Mouse (Mus musculus) left cerebral cortex, postnatal 14 days (tissue): ENCODE results near the gene Exoc3l2. TPM values are rescaled to one million over a fixed set of nuclear protein-coding genes. Genes with fewer than 3 reads are reported as not detected.

Experiments used
- DNase-seq, 2 experiments: peaks; one replicate each; pipeline ENCODE4 v3.0.0; 2021 to 2022; ENCODE audit warnings: low spot score in 2 of 2, mixed read lengths in 1 of 2
- intact Hi-C: fragments of 180-260 bp; cut with DNase I; formaldehyde crosslinking; loops from one replicate; pipeline ENCODE4 v1.15.1; 2025
- long read RNA-seq, 2 experiments: library from polyadenylated mRNA; stranded (forward); transcript quantifications; one replicate each; pipeline ENCODE4 v2.0.0; 2021
- total RNA-seq, 2 experiments: library from RNA; stranded (reverse); gene quantifications; 2 replicates each; pipeline ENCODE4 v1.2.3; 2021

The Exoc3l2 gene
- total RNA-seq, result under 1 TPM; 0.37 to 0.80 TPM
- long read RNA-seq, experiment 1, partial matches to known transcripts, result 1 of 1 reads
- long read RNA-seq, experiment 1, other reads (novel, unspliced or antisense), result 0 of 1 reads
- long read RNA-seq, experiment 2, partial matches to known transcripts, result 2 of 2 reads
- long read RNA-seq, experiment 2, other reads (novel, unspliced or antisense), result 0 of 2 reads

- intact Hi-C loops, result loop anchor here (5.0 kb wide), 1 partner anchor 34 kb away; no protein-coding TSS in a partner anchor
Measured at GRCm38 (mm10) chr7:19462884-19463381, at the start of gene Exoc3l2. Gene Exoc3l2, plus strand, starts transcription at chr7:19463331.

DNA sequence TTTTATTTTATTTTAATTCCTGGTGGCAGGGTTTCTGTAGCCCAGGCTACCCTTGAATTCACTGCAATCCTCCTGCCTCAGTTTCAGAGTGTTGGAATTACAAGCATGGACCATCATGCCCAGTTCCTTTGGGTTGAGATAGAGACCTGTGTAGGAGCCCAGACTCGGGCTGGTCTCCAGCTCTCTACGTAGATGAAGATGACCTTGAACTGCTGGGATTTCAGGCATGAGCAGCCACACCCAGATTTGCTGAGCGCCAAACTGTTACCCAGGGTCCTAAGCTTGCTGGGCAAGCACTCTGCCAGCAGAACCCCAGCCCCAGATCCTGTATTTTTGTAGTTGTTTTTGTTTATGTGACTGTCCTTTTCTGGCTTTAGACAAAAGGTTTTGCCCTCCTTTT is 49.6 kb upstream of the Exoc3l2 start:
- intact Hi-C loops, result no loop called here
- DNase-seq, result no peak

More at GRCm38 (mm10) chr7:19462884-19463381, at the start of gene Exoc3l2:
- DNase-seq, result no peak

DNA sequence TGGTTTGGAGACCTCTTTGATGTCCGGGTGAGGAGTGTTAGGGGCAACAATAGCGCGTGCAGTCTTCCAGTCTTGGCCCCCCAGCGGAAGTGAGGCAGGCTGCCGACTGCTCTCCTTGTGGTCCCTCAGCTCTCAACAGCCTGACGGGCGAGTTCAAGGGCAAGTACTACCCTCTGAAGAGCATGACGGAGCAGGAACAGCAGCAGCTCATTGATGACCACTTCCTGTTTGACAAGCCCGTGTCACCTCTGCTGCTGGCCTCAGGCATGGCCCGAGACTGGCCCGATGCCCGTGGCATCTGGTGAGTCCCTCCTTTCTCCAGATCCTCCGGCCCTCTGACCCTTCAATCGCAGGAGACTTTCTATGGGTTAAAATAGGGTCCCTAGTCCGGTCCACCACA is 46.5 kb upstream of the Exoc3l2 start:
- DNase-seq, result no peak
- intact Hi-C loops, result no loop called here

- DNase-seq, result no peak
- intact Hi-C loops, result no loop called here
Measured at GRCm38 (mm10) chr7:19420121-19420520, 43.0 kb upstream of the Exoc3l2 start.

- intact Hi-C loops, result no loop called here
- DNase-seq, result peak; percentile 88 to 95
Measured at GRCm38 (mm10) chr7:19420821-19421636, 42.1 kb upstream of the Exoc3l2 start.

GRCm38 (mm10) chr7:19423083-19423482 is 40.0 kb upstream of the Exoc3l2 start:
- intact Hi-C loops, result no loop called here

DNA sequence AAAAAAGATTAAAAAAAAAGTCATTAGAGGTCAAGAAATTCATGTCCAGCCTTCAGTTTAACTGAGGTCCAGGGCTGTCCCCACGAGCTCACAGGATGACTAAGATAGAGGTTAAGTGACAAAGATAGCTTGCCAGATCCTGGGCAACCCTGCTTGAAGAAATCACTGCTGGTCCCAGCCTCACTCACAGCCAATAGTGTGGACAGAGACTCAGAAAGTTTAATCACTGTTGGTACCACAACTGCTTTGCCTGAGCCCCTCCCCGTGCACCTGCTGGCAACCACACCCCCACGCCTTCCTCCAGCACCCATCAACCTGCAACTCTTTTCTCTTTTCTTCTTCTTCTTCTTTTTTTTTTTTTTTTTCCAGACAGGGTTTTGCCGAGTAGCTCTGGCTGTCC is 39.1 kb upstream of the Exoc3l2 start:
- intact Hi-C loops, result no loop called here
- no peak for DNase-seq

More at GRCm38 (mm10) chr7:19423083-19423482, 40.0 kb upstream of the Exoc3l2 start:
- DNase-seq, result no peak

- DNase-seq, result peak in 1 of 2 experiments; percentile 40
- intact Hi-C loops, result no loop called here
Measured at GRCm38 (mm10) chr7:19426349-19426748, 36.8 kb upstream of the Exoc3l2 start.

- DNase-seq, result peak in 1 of 2 experiments; percentile 70
- intact Hi-C loops, result no loop called here
Measured at GRCm38 (mm10) chr7:19426888-19427287, 36.2 kb upstream of the Exoc3l2 start.

GRCm38 (mm10) chr7:19427999-19428650 is 35.0 kb upstream of the Exoc3l2 start:
- intact Hi-C loops, result no loop called here
- DNase-seq, result no peak

GRCm38 (mm10) chr7:19429726-19430125 is 33.4 kb upstream of the Exoc3l2 start:
- no peak for DNase-seq
- intact Hi-C loops, result no loop called here

DNA sequence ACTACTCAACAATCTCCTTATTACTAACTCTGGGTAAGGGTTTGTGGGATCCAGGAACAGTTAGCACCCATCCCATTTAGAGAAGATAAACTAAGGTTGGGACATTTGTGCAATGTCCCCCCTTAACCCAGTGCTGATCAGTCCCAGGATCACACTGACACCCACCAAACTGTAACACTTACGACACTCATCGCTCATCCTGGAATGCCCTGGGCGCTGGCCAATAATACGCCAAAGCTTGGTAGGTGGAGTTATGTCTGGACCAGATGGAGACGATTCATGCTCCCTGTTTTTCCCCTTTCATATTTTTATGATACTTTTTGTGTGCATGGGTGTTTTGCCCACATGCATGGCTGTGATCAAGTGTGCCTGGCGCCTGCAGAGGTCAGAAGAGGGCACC is 32.7 kb upstream of the Exoc3l2 start:
- DNase-seq, result no peak
- intact Hi-C loops, result no loop called here

- no peak for DNase-seq
- intact Hi-C loops, result no loop called here
Measured at GRCm38 (mm10) chr7:19432475-19432874, 30.7 kb upstream of the Exoc3l2 start.

- intact Hi-C loops, result no loop called here
- no peak for DNase-seq
Measured at GRCm38 (mm10) chr7:19436276-19436675, 26.9 kb upstream of the Exoc3l2 start.

GRCm38 (mm10) chr7:19437048-19437447 is 26.1 kb upstream of the Exoc3l2 start:
- no peak for DNase-seq
- intact Hi-C loops, result no loop called here

- DNase-seq, result no peak
- intact Hi-C loops, result no loop called here
Measured at GRCm38 (mm10) chr7:19441448-19442091, 21.6 kb upstream of the Exoc3l2 start.

DNA sequence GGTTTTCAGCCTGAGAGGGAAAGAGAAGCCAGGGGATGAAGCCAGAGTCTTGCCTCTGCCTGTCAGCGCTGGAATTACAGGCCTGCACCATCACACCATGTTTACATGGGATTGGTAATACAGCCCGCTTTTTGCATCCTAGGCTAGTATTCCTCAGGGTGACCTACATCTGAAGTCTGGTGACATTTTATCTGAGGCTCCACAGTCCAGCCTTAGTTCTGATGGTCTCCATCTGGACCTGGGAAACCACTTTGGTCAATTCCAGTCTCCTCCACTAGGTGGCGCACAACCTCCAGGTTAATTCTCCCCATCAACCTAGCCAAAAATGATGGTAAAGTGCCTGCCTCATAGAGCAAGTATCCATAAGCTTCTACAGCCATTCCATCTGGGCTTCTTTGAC is 19.8 kb upstream of the Exoc3l2 start:
- intact Hi-C loops, result no loop called here
- peak; percentile 82 to 89 for DNase-seq

DNA sequence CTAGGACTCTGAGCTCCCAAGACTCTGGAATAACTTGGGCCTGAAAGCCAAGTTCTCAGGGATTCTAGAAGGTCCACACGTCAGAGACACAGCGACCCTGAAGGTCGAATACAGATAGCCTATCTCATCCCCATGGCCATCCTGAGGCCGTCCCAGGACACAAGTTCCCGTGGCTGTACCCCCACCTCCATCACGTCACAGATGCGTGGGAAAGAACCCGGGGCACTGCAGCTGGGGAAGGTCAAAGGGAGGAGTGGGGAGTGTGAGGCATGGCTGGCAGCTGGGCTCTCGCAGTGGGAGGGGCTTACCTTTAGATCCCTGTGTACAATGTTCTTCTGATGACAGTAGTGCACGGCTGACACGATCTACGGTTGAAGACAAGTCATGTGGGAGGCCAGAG is 18.3 kb upstream of the Exoc3l2 start:
- intact Hi-C loops, result no loop called here
- no peak for DNase-seq

GRCm38 (mm10) chr7:19447689-19448088 is 15.4 kb upstream of the Exoc3l2 start:
- DNase-seq, result peak in 1 of 2 experiments; percentile 48
- intact Hi-C loops, result no loop called here

DNA sequence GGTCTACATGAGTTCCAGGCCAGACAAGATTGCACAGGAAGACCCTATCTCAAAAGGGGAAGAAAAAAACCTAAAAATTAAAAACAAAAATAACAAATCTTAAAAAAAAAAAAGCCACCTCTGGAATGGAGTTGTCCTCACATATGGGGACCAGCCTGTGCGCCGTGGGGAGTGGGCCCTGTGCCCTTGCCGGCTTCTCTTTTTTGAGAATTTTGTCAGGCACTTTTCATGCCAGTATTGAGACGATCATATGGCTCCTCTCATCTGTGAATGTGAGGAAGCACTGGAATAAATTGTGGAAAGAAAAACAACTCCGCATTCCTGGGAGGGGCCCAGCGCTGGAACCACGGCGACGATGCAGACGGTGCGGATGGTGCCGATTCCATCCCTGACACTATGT is 14.0 kb upstream of the Exoc3l2 start:
- intact Hi-C loops, result no loop called here
- DNase-seq, result no peak
